Mouse (Mus musculus) neural tube, embryonic 12.5 days (tissue): ENCODE data around the gene Lcp1. TPM values are rescaled to one million over a fixed set of nuclear protein-coding genes. Genes with fewer than 3 reads are reported as not detected.

Experiments
- ATAC-seq: fragments of 200-750 bp; cut with Nextera tagmentation; 2 replicates; pipeline ENCODE4 v1.8.0; 2017; ENCODE audit warnings: low read depth, mild to moderate bottlenecking, moderate TSS enrichment, moderate library complexity; ENCODE audit not compliant: low FRiP score
- H3K27ac ChIP-seq: fragments of 300-500 bp; sonication (generic); 2 replicates; pipeline ENCODE4 v1.5.1; 2016
- H3K27me3 ChIP-seq: fragments of 300-500 bp; sonication (generic); replicated peaks from 2 replicates; pipeline ENCODE4 v1.6.1; 2016; ENCODE audit warnings: mild to moderate bottlenecking
- H3K36me3 ChIP-seq: fragments of 300-500 bp; sonication (generic); 2 replicates; pipeline ENCODE4 v1.6.1; 2016; ENCODE audit warnings: mild to moderate bottlenecking
- H3K4me1 ChIP-seq: fragments of 300-500 bp; sonication (generic); 2 replicates; pipeline ENCODE4 v1.6.1; 2016
- H3K4me2 ChIP-seq: fragments of 300-500 bp; sonication (generic); replicated peaks from 2 replicates; pipeline ENCODE4 v1.6.1; 2016; ENCODE audit warnings: mild to moderate bottlenecking
- H3K4me3 ChIP-seq: fragments of 300-500 bp; sonication (generic); 2 replicates; pipeline ENCODE4 v1.5.1; 2016
- H3K9ac ChIP-seq: fragments of 300-500 bp; sonication (generic); 2 replicates; pipeline ENCODE4 v1.6.1; 2016; ENCODE audit warnings: mild to moderate bottlenecking
- H3K9me3 ChIP-seq: fragments of 300-500 bp; sonication (generic); 2 replicates; pipeline ENCODE4 v1.6.1; 2016; ENCODE audit warnings: mild to moderate bottlenecking
- WGBS: fragments of 180-500 bp; shearing (Covaris S2); methylation state at CpG from one replicate; pipeline ENCODE4 v1.1.7; 2016; 5-methylcytosine and 5-hydroxymethylcytosine counted together
- polyA plus RNA-seq: library from polyadenylated mRNA; unstranded; fragments of >200 nt; fragmentation: Nextera tagmentation; extraction: Ambion mirVana; gene quantifications from 2 replicates; pipeline ENCODE4 v1.2.1, GENCODE M21; 2016

Lcp1 gene
- polyA plus RNA-seq, 1 experiment from 2014 or later: 27.1 TPM

DNA sequence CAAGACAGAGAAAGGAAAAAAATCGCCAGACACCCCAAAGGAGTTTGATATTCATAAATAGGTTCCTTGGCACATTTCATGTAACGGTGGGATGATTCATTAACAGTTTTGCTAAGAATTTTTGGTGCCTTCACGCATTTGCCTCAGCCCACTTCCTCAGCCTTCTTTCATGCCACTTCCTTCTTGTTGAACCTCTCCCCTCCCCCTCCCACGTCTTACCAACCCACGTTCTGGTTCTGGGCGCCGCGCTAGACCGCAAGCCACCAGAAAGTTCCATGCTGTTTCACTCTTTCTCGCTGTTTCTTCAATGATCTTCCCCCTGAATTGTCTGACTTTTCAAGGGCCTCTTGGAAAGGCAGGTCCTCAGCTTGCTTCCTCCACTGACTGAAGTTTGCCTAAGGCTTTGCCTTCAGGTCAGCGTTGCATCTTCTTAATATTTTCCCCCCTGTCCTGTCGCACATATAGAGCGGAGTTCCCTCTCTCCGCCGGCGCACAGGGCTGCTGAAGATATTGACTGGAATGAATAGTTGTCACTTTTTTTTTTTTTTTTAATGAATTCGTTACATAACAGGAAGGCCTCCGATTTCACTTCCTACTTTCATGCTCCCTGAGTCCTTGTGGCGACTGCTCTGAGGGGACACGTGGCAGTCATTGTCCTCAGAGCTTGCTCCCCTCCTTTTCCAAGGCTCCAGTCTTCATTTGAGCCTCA lies 48.5 kb downstream of the Lcp1 start:
- 90% methylated on average over 20 of the region's 20 CpGs for WGBS
- ATAC-seq: no peak
- Histone ChIP-seq H3K4me2 (no peak overlapping the region), H3K9me3 (no peaks in the 10 kb centered on the region), H3K4me3 (no peak overlapping the region), H3K27ac (no peak overlapping the region), H3K36me3 (no peaks in the 10 kb centered on the region), H3K9ac (no peak overlapping the region), H3K4me1 (no peaks in the 10 kb centered on the region), H3K27me3 (no peaks in the 10 kb centered on the region)

- Histone ChIP-seq H3K9ac (no peak overlapping the region), H3K27ac (no peak overlapping the region), H3K4me1 (no peaks in the 10 kb centered on the region), H3K36me3 (no peaks in the 10 kb centered on the region), H3K4me3 (no peak overlapping the region), H3K9me3 (no peaks in the 10 kb centered on the region), H3K4me2 (no peak overlapping the region), H3K27me3 (no peaks in the 10 kb centered on the region)
- no peak for ATAC-seq
- WGBS: 90% methylated on average over 8 of the region's 8 CpGs
Measured at GRCm38 (mm10) chr14:75180551-75180978, 49.7 kb downstream of the Lcp1 start.

DNA sequence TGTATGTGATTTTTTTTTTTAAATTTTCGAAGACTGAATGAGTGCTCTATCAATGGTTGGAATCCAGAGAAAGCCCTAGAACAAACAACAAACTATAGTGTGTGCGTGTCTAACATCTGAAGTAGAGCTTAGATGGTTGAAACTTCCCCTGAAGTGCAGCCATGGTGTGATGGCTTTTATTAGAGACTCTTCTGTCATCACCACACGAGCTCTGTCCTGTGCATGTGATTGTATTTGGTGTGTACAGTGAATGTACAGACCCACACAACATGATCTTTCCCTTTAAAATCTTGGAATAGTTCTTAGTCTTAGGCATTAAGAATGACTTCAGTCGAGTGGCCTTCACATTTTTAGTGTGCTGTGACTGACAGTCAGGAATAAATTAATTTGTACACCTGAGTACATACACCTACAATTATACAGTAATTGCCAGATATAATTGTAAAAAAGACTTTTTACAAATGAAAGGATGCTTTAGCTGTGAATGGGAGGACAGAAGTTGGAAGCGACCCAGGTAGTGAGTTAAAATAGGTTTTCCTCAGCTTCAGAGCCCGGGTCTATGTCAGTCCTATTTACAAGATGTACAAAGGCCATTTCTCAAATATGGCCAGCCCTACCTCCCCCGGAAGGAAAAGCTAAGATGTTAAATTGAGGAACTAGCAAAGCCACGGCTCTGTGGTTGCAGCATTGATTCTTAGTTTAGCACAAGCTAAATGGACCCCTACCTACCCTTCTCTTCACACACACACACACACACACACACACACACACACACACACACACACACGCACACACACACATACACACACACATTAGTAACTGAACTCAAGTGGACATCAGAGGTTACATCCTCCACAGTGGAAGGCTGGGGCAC lies 50.4 kb downstream of the Lcp1 start:
- 87% methylated on average over 9 of the region's 9 CpGs for WGBS

DNA sequence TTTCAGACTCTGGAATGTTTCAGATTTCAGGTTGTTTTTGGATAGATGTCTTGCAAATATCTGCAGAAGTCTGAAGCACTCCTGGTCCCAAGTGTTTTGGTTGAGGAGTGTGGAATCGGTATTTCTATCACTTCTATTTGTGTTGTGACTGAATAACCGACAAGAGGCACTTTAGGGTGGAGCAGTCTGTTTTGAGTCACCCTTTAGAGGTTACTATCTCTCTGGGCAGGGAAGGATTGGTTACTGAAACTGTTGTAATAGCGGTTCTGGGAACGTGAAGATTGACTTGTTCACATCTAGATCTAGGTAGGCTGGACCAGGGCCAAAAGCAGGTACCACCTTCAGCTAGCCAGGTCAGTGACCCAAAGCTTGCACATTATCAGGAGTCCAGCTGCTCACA lies 51.5 kb downstream of the Lcp1 start:
- no peak overlapping the region for H3K27ac ChIP-seq
- ATAC-seq: no peak
- H3K4me2 ChIP-seq: no peak overlapping the region
- WGBS: 84% methylated on average over 4 of the region's 4 CpGs
- H3K4me1 ChIP-seq: no peaks in the 10 kb centered on the region
- H3K36me3 ChIP-seq: no peaks in the 10 kb centered on the region
- no peak overlapping the region for H3K9ac ChIP-seq
- H3K9me3 ChIP-seq: no peaks in the 10 kb centered on the region
- no peaks in the 10 kb centered on the region for H3K27me3 ChIP-seq
- H3K4me3 ChIP-seq: no peak overlapping the region

More for the DNA sequence above, 50.4 kb downstream of the Lcp1 start:
- Histone ChIP-seq H3K27ac (no peak overlapping the region), H3K27me3 (no peaks in the 10 kb centered on the region), H3K9me3 (no peaks in the 10 kb centered on the region), H3K4me2 (no peak overlapping the region), H3K4me1 (no peaks in the 10 kb centered on the region), H3K9ac (no peak overlapping the region), H3K4me3 (no peak overlapping the region), H3K36me3 (no peaks in the 10 kb centered on the region)
- no peak for ATAC-seq

GRCm38 (mm10) chr14:75182831-75183230 lies 51.9 kb downstream of the Lcp1 start:
- Histone ChIP-seq H3K27ac (no peak overlapping the region), H3K4me3 (no peak overlapping the region), H3K4me2 (no peak overlapping the region), H3K36me3 (no peaks in the 10 kb centered on the region), H3K9ac (no peak overlapping the region), H3K9me3 (no peaks in the 10 kb centered on the region), H3K27me3 (no peaks in the 10 kb centered on the region), H3K4me1 (no peaks in the 10 kb centered on the region)
- WGBS: 88% methylated on average over 5 of the region's 5 CpGs
- ATAC-seq: no peak

GRCm38 (mm10) chr14:75184069-75184790 lies 53.3 kb downstream of the Lcp1 start:
- H3K27ac ChIP-seq: no peak overlapping the region
- no peak overlapping the region for H3K4me2 ChIP-seq
- H3K4me1 ChIP-seq: no peaks in the 10 kb centered on the region
- H3K9me3 ChIP-seq: no peaks in the 10 kb centered on the region
- no peak overlapping the region for H3K9ac ChIP-seq
- no peak overlapping the region for H3K4me3 ChIP-seq
- H3K27me3 ChIP-seq: no peaks in the 10 kb centered on the region
- H3K36me3 ChIP-seq: no peaks in the 10 kb centered on the region
- ATAC-seq: no peak
- WGBS: 91% methylated on average over 4 of the region's 4 CpGs

DNA sequence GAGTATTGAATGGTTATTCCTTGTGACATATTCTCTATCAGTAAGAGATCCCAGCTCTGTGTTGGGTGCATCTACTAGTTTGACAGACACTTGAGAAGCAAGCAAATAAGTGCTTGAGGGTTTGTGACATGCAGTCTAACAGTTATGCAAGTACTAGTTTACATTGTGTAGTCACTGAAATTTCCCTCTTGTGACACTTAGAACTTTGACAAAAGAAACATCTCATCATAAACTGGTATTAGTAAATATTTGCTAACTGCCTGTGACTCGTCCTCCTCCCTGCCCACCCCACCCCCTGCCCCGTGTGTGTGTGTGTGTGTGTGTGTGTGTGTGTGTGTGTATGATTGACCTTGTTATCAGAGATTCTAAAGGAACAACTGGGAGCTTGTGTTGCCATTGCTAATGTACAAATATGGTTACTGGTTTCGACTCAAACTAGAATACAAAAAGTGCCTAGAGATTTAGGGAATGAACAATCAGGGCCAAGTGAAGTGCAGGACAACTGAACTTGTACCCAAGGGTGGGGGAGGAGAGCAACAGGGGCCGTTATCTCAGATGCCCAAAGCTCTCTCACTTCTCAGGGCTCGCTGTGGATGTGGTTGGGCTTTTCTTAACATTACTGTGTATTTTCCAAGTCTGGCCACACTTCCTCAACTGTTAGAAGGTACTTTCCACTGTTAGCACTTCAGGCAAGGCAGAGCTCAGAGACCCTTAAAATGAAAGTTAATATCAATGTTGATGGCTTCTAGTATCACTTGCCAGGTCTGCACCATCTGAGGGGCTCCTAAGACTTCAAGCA lies 55.1 kb downstream of the Lcp1 start:
- no peak for ATAC-seq
- no peak overlapping the region for H3K4me2 ChIP-seq
- no peaks in the 10 kb centered on the region for H3K36me3 ChIP-seq
- H3K27ac ChIP-seq: no peak overlapping the region
- 82% methylated on average over 5 of the region's 5 CpGs for WGBS
- H3K9ac ChIP-seq: no peak overlapping the region
- H3K9me3 ChIP-seq: no peaks in the 10 kb centered on the region
- no peaks in the 10 kb centered on the region for H3K4me1 ChIP-seq
- H3K27me3 ChIP-seq: no peaks in the 10 kb centered on the region
- H3K4me3 ChIP-seq: no peak overlapping the region

GRCm38 (mm10) chr14:75186858-75187415 lies 56.0 kb downstream of the Lcp1 start:
- Histone ChIP-seq H3K27me3 (no peaks in the 10 kb centered on the region), H3K27ac (no peak overlapping the region), H3K9ac (no peak overlapping the region), H3K4me3 (no peak overlapping the region), H3K36me3 (no peaks in the 10 kb centered on the region), H3K4me2 (no peak overlapping the region), H3K9me3 (no peaks in the 10 kb centered on the region), H3K4me1 (no peaks in the 10 kb centered on the region)
- no peak for ATAC-seq
- WGBS: 93% methylated on average over 8 of the region's 8 CpGs

- no peak for ATAC-seq
- H3K36me3 ChIP-seq: no peaks in the 10 kb centered on the region
Measured at GRCm38 (mm10) chr14:75188521-75188920, 57.6 kb downstream of the Lcp1 start.

GRCm38 (mm10) chr14:75189031-75189430 lies 58.1 kb downstream of the Lcp1 start:
- no peak overlapping the region for H3K9ac ChIP-seq
- H3K27ac ChIP-seq: no peak overlapping the region
- no peak overlapping the region for H3K4me2 ChIP-seq
- no peak overlapping the region for H3K4me3 ChIP-seq
- no peaks in the 10 kb centered on the region for H3K36me3 ChIP-seq
- H3K27me3 ChIP-seq: no peaks in the 10 kb centered on the region
- ATAC-seq: no peak
- 93% methylated on average over 4 of the region's 4 CpGs for WGBS
- no peaks in the 10 kb centered on the region for H3K9me3 ChIP-seq
- no peaks in the 10 kb centered on the region for H3K4me1 ChIP-seq

More at GRCm38 (mm10) chr14:75188521-75188920, 57.6 kb downstream of the Lcp1 start:
- Histone ChIP-seq H3K27ac (no peak overlapping the region), H3K9ac (no peak overlapping the region), H3K27me3 (no peaks in the 10 kb centered on the region), H3K4me1 (no peaks in the 10 kb centered on the region), H3K4me2 (no peak overlapping the region), H3K9me3 (no peaks in the 10 kb centered on the region), H3K4me3 (no peak overlapping the region)
- WGBS: 70% methylated on average over 6 of the region's 6 CpGs

GRCm38 (mm10) chr14:75190683-75191082 lies 59.8 kb downstream of the Lcp1 start:
- ATAC-seq: no peak
- H3K9ac ChIP-seq: no peak overlapping the region
- H3K4me3 ChIP-seq: no peak overlapping the region
- H3K27ac ChIP-seq: no peak overlapping the region
- no peaks in the 10 kb centered on the region for H3K9me3 ChIP-seq
- no peaks in the 10 kb centered on the region for H3K36me3 ChIP-seq
- H3K4me1 ChIP-seq: no peaks in the 10 kb centered on the region
- H3K27me3 ChIP-seq: no peaks in the 10 kb centered on the region
- 92% methylated on average over 4 of the region's 4 CpGs for WGBS
- no peak overlapping the region for H3K4me2 ChIP-seq
